Mouse (Mus musculus) retina, postnatal 1 day (tissue): ENCODE measurements around the gene Pak3.

Experiments used
- DNase-seq: peaks from one replicate; pipeline ENCODE4 v3.0.0-alpha.2; 2012

Pak3 gene

DNA sequence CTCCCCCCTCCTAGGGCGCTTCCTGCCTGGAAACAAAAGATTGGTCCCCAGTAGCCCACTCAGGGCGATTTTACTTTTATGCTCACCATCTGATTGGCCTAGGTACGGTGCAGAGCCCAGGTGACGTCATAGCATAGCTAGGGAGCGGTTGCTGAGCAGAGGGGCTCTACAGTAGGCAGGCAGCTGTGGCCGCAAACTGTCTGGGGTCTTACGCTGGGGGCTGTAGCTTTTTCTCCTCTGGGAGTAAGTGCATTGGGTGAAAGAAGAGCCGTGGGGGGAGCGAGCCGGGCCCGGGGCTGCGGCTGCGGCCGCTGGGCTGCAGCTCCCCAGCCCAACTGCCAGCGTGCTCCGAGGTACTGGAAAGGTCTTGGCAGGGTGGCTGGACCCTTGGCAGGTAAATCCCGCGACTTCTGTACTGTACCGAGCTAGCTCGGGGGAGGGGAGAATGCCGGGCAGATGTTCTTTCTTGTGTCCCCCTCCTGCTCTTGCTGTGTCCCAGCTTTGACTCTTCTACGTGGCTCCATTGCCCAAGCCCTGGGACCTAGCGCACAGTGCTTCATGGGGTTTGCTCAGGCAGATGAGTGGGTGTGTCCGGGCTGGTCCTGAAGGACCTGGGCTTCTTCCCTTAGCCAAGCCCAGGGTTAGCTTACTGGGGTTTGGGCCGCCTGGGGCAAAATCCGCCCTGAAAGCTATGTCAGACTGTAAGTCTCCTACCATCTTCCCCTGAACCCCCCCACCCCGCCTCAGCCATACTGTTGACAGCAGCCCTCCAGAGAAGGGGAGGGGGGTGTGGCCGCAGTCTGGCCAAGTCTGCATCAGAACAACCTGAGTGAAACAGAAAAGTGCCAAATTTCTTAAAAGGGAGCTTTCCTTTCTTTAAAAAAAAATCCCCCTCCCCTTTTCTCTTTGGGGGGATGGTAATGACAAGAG lies 146.1 kb downstream of the Pak3 start:
- DNase-seq: peak; percentile 91

DNA sequence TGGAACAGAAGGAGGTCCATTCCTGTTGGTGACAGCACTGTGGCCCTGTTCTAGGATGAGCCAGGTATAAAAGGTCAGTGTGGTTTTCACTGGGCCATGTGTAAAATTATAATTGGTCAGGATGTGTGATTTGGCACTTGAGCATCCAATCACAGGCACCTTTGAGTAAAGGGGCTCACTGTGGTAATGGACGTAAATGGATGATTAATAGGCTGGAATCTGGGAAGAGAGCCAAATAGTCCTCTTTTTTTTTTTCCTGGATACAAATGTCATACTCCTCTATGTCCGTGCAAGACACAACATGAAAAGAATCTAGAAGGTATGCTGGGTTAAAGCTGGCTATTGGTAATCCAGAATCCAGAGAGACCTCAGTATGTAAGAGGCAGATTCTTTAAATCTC lies 147.4 kb downstream of the Pak3 start:
- DNase-seq: peak; percentile 55

DNA sequence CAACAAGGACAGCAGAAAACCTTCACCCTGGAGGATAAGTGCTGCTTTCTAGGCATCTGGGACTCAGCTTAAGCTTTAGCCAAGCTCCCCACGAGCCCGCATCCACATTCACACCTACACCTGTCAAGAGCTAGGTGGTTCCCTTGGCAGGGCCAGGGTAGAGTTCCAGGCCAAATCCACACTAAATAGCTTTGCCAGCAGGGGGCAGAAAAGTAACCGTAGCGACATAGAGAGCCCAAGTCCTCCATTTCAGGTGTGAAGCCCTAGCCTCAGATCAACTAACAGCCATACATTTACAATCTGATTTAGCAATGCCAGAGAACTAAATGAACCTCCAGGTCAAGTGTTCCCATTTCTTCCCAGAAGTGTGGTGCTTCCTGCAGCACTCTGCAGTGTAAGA lies 148.6 kb downstream of the Pak3 start:
- DNase-seq: peak; percentile 49

DNA sequence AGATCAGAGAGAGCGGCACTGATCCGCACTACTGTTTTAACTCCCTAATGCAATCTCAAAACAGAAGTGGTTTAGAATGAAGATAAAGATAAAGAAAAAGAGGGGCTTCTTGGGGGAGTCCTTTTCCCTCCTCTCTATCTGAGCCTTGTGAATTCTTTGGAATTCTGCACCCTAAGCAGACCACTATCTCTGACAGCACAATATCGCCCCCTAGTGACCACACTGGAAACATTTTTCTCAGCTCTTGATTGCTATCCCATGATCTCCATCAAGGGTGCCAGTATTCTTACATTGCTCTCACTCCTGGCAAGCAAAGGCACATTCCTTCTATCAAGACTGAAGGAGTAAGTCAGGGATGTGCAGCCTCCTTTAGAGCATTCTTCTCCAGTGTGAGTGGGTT lies 149.9 kb downstream of the Pak3 start:
- peak; percentile 79 for DNase-seq

DNA sequence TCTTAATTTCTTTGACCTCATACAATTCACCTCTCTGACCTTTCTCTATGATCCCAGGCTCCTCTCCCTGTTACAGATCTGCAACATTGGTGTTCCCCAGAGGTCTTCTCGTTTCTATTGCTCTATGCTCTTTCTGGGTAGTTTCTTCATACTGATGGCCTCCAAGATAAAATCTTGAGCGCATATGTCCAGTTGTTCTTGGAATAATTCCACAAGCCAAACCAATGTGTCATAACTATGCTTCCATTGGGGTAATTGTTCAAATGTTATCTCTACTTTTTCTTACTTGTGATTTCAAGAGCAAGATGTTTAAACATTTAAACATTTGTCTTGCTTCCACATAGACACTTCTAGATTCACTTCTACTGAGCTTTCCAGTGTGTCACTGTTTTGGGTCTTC lies 160.2 kb downstream of the Pak3 start:
- no peak for DNase-seq

DNA sequence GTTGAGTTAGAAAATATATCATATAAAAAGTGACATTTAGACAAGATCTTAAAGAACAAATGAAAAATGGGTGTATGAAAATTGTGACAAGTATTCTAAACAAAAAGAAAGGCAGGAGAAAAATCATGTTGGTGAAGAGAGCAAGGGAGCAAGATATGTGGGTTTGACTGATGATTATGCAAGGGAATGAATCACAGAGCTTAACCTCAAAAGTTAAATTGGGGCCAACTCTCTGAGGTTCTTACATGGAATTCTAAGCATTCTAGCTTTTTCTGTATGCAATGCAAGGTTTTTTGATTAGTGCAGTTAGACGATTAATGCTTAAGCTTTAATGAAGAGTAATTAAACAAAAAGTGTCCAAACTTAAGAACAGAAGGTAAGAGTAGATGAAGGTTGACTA lies 203.9 kb downstream of the Pak3 start:
- DNase-seq: no peak

DNA sequence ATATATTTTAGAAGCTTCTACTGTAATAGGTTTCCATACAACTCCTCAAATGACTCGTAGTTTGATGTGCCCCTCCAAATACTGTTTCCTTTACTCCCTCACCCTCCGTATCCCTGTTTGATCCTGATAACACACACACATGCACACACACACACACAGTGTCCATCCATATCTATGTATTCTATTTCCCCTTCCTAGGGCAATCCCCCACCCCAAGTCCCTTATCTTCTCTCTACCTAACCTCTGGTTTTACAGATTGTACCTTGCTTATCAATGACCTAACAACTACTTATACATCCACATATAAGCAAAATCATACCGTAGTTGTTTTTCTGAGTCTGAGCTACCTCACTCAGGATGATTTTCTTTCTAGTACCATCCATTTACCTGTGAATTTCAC lies 207.0 kb downstream of the Pak3 start:
- DNase-seq: no peak

DNA sequence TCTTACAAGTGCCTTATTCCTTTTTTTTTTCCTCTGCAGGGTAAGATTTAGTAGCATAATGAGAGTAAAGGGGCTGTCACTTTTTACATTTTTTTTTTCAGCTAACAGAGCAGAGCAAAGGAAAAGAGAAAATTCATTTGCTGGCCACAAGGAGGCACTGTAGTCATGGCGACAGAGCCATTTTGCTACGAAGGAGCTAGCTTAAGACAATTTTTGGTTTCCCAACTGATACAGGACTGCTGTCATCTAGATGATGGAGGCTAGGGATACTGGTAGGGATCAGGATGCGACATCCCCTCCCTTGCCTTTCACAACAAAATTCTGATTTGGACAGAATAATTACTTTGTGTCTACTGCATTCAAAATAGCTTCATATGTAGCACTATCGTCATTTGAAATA lies 217.6 kb downstream of the Pak3 start:
- DNase-seq: peak; percentile 38

DNA sequence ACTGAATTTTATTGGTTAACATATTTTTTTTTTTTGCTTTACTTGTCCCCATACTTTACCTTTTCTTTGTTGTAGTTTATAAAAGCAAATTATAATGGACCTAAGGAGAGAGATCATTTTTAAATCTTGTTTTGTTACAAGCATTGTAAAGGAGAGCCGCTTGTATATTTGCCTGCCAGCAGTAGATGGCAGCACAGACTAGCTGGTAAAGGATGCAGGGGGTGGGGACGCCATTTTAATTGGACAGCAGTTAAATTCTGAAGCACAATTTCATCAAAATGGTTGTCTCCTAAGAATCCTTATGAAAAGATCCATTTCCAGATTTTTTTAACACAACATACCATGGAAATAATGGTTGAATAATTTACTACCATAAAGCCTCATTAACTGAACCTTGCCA lies 220.8 kb downstream of the Pak3 start:
- DNase-seq: peak; percentile 35

DNA sequence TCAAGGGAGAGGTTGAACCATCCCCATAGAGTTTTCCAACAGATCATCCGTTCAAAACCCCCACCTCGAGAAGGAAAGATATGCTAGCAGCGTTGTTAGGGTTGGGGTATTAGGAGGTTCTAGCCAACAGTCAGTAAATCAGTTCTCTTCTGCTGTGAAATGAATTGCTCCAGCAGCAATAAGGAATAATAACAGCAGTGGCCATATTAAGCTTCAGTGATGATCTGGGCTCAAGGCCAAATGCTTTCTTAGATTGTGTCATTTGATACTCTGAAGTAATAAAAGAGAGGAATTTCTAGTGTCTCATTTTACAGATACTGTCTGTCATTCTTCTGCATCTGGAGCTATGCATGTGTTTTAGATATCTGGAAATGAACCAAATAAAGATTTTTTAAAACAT lies 244.2 kb downstream of the Pak3 start:
- no peak for DNase-seq

DNA sequence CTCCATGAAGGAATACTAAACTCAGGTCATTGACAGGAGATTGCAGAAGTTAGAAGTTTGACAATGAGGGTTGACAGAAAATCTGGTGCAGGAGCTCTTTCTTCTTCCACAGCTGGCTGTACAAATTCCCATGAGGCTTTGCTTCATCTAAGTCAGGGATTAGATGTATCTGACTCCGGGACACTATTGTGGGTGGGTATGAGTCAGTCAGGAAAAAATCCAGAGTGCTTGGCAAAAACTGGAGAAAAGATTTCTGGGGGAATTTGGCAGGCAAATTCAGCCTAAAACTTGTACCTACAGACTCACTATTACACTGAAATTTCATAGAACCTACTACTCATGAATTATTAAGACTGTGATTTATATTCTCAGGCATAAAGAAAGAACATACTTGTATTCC lies 297.6 kb downstream of the Pak3 start:
- DNase-seq: no peak

DNA sequence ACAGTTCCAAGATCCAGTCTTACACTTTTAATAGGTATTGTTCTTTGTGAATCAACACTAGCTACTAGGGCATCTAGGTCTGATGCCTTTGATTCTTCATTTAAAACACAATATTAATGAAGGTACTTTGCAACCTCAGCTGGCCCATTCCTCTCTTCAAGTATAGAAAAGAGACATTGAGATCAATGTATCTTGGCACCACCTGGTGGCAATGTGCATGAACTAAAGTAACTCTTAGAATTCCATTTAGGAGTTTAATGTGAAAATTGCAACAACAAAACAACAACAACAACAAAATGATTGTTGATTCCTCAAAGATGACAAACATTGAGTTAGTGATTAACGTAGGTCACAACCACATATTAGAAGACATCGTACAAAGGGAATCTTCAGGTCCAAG lies 300.6 kb downstream of the Pak3 start:
- no peak for DNase-seq

DNA sequence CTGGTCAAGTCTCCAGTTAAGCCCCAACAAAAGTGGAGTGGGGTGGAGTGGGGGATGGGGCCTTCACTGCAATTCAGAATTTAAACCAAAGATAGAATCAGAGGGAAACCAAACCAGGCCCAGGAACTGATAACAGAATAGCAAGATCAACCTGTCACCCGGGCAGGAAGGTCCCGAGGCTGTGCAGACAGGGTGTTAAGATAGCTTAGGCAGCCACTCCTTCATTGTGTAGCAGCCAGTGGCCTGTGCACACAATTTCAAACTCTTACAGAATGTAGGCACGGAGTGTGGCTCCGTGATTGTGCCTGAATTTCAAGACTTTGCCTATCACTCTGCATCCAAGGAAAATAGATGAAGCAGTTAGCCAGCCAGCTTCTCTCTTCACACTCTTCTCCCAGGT lies 308.1 kb downstream of the Pak3 start:
- no peak for DNase-seq

DNA sequence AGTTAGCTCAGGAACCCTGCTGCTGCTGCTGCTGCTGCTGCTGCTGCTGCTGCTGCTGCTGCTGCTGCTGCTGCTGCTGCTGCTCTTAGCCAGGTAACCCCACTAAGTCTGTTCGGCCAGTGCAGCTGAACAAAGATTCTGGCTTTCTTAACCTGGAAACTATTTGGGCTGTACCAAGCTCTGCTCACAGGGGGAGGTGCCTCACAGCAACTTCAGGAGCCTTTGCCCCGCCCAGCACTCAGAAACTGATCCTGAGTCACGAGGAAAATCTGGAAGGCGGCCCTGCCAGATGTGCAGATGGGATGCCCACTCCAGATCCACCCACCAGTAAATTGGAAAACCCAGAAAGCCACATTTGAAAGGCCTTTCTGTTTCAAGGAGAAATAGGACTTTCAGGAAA lies 308.8 kb downstream of the Pak3 start, which contains the start of gene Capn6:
Gene Capn6 (minus strand): TSS at position 203 of the 400 bp plus-strand sequence.
- no peak for DNase-seq

DNA sequence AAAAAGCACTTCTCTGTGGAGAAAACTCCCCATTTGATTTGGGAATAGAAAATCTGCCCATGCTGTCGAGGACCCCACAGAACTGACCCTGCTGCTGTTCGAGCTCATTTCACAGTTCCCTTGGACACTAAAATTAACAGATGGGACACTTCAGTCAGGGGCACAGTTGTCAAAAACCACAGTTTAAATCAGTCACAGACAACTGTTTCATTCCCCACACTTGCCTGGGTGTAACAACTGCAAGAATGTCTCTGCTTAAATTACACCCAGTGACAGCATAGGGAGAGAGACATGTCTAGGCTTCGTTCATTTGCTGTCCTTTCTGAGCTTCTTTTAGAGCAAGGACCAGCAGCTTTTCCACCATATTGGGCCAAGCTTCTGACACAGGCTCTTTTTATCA lies 328.2 kb downstream of the Pak3 start:
- DNase-seq: no peak
